Mouse (Mus musculus): ENCODE measurements at regions not wholly inside any gene's neighbourhood (a gene's known extent, or its start where the extent isn't known, plus 50 kb on each side); places are given as distances from the start of the nearest gene placed in this dataset.

- ATAC-seq (ENCODE audit: insufficient read depth) = no peak
- Histone ChIP-seq H3K4me2 (ENCODE audit: low read depth) (no peak overlapping the region), H3K4me1 (replicated peaks; ENCODE audit: control insufficient read depth in 2 of 2, insufficient read depth in 2 of 2, low read length in 1 of 2) (0 out of 4 replicates have a peak, but pooled peaks cover 0 to 3% of the 10 kb centered on the region in 2 experiments), H3K36me3 (replicated peaks; ENCODE audit: control insufficient read depth, insufficient read depth, low read depth) (no peaks in the 10 kb centered on the region), H3K9me3 (ENCODE audit: control insufficient read depth, low read length) (no peaks in the 10 kb centered on the region), H3K27ac (no peak overlapping the region), H3K27me3 (ENCODE audit: control insufficient read depth, insufficient read depth, low read length) (no peaks in the 10 kb centered on the region), H3K9ac (replicated peaks) (no peak overlapping the region), H3K4me3 (ENCODE audit: insufficient read depth in 1 of 2, low read depth in 2 of 2, low read length in 2 of 2) (no peak overlapping the region)
- TF ChIP-seq CTCF (IDR thresholded peaks at IDR 0.05; ENCODE audit: low read depth) (no peak), EP300 (IDR thresholded peaks at IDR 0.05; ENCODE audit: low read depth) (no peak)
- DNase-seq (ENCODE audit: low read depth in 3 of 3, low spot score in 3 of 3) = no peak
These were observed 75.0 kb downstream of the Lbh start for GRCm38 (mm10) chr17:72993134-72993533.

- H3K9ac ChIP-seq (replicated peaks) = no peak overlapping the region
- no peak overlapping the region for H3K4me2 ChIP-seq (ENCODE audit: low read depth)
- H3K4me3 ChIP-seq (ENCODE audit: insufficient read depth in 1 of 2, low read depth in 2 of 2, low read length in 2 of 2) = no peak overlapping the region
- H3K36me3 ChIP-seq (replicated peaks; ENCODE audit: control insufficient read depth, insufficient read depth, low read depth) = no peaks in the 10 kb centered on the region
- TF ChIP-seq EP300 (IDR thresholded peaks at IDR 0.05; ENCODE audit: low read depth) (no peak), CTCF (IDR thresholded peaks at IDR 0.05; ENCODE audit: low read depth) (no peak)
- no peaks in the 10 kb centered on the region for H3K27me3 ChIP-seq (ENCODE audit: control insufficient read depth, insufficient read depth, low read length)
- no peak overlapping the region for H3K27ac ChIP-seq
- H3K9me3 ChIP-seq (ENCODE audit: control insufficient read depth, low read length) = no peaks in the 10 kb centered on the region
- DNase-seq (ENCODE audit: low read depth in 3 of 3, low spot score in 3 of 3) (no peak), ATAC-seq (ENCODE audit: insufficient read depth) (no peak)
- 0 out of 4 replicates have a peak, but pooled peaks cover 0 to 3% of the 10 kb centered on the region in 2 experiments for H3K4me1 ChIP-seq (replicated peaks; ENCODE audit: control insufficient read depth in 2 of 2, insufficient read depth in 2 of 2, low read length in 1 of 2)
- WGBS (ENCODE audit: insufficient replicate concordance) = 65% methylated on average over 7 of the region's 7 CpGs
These were observed 75.5 kb downstream of the Lbh start for GRCm38 (mm10) chr17:72993626-72994025.

- no peak for DNase-seq (ENCODE audit: low read depth in 3 of 3, low spot score in 3 of 3)
These were observed 78.4 kb downstream of the Lbh start for GRCm38 (mm10) chr17:72996539-72996938.

GRCm38 (mm10) chr17:72997301-72997921 lies 79.3 kb downstream of the Lbh start:
- ATAC-seq (ENCODE audit: insufficient read depth) = no peak
- 0 out of 4 replicates have a peak, but pooled peaks cover 0 to 3% of the 10 kb centered on the region in 2 experiments for H3K4me1 ChIP-seq (replicated peaks; ENCODE audit: control insufficient read depth in 2 of 2, insufficient read depth in 2 of 2, low read length in 1 of 2)
- H3K9ac ChIP-seq (replicated peaks) = no peak overlapping the region
- no peak for DNase-seq (ENCODE audit: low read depth in 3 of 3, low spot score in 3 of 3)
- TF ChIP-seq EP300 (IDR thresholded peaks at IDR 0.05; ENCODE audit: low read depth) (no peak), CTCF (IDR thresholded peaks at IDR 0.05; ENCODE audit: low read depth) (no peak)
- no peak overlapping the region for H3K4me2 ChIP-seq (ENCODE audit: low read depth)
- H3K27me3 ChIP-seq (ENCODE audit: control insufficient read depth, insufficient read depth, low read length) = no peaks in the 10 kb centered on the region
- WGBS (ENCODE audit: insufficient replicate concordance) = 23% methylated on average over 5 of the region's 5 CpGs
- no peaks in the 10 kb centered on the region for H3K9me3 ChIP-seq (ENCODE audit: control insufficient read depth, low read length)
- no peak overlapping the region for H3K27ac ChIP-seq
- H3K4me3 ChIP-seq (ENCODE audit: insufficient read depth in 1 of 2, low read depth in 2 of 2, low read length in 2 of 2) = no peak overlapping the region
- H3K36me3 ChIP-seq (replicated peaks; ENCODE audit: control insufficient read depth, insufficient read depth, low read depth) = no peaks in the 10 kb centered on the region

More at GRCm38 (mm10) chr17:72996539-72996938, 78.4 kb downstream of the Lbh start:
- Histone ChIP-seq H3K36me3 (replicated peaks; ENCODE audit: control insufficient read depth, insufficient read depth, low read depth) (no peaks in the 10 kb centered on the region), H3K27ac (no peak overlapping the region), H3K9me3 (ENCODE audit: control insufficient read depth, low read length) (no peaks in the 10 kb centered on the region), H3K4me3 (ENCODE audit: insufficient read depth in 1 of 2, low read depth in 2 of 2, low read length in 2 of 2) (no peak overlapping the region), H3K4me1 (replicated peaks; ENCODE audit: control insufficient read depth in 2 of 2, insufficient read depth in 2 of 2, low read length in 1 of 2) (0 out of 4 replicates have a peak, but pooled peaks cover 0 to 3% of the 10 kb centered on the region in 2 experiments), H3K4me2 (ENCODE audit: low read depth) (no peak overlapping the region), H3K27me3 (ENCODE audit: control insufficient read depth, insufficient read depth, low read length) (no peaks in the 10 kb centered on the region), H3K9ac (replicated peaks) (no peak overlapping the region)
- no peak for TF ChIP-seq CTCF (IDR thresholded peaks at IDR 0.05; ENCODE audit: low read depth)
- no peak for TF ChIP-seq EP300 (IDR thresholded peaks at IDR 0.05; ENCODE audit: low read depth)
- ATAC-seq (ENCODE audit: insufficient read depth) = no peak
- 32% methylated on average over 7 of the region's 7 CpGs for WGBS (ENCODE audit: insufficient replicate concordance)

GRCm38 (mm10) chr17:73005100-73005499 lies 87.0 kb downstream of the Lbh start:
- no peaks in the 10 kb centered on the region for H3K9me3 ChIP-seq (ENCODE audit: control insufficient read depth, low read length)
- ATAC-seq (ENCODE audit: insufficient read depth) = no peak
- H3K4me1 ChIP-seq (replicated peaks; ENCODE audit: control insufficient read depth in 2 of 2, insufficient read depth in 2 of 2, low read length in 1 of 2) = no peaks in the 10 kb centered on the region
- no peak overlapping the region for H3K4me2 ChIP-seq (ENCODE audit: low read depth)
- H3K36me3 ChIP-seq (replicated peaks; ENCODE audit: control insufficient read depth, insufficient read depth, low read depth) = no peaks in the 10 kb centered on the region
- H3K27me3 ChIP-seq (ENCODE audit: control insufficient read depth, insufficient read depth, low read length) = no peaks in the 10 kb centered on the region
- no peak overlapping the region for H3K27ac ChIP-seq
- DNase-seq (ENCODE audit: low read depth in 3 of 3, low spot score in 3 of 3) = no peak
- TF ChIP-seq EP300 (IDR thresholded peaks at IDR 0.05; ENCODE audit: low read depth) = no peak
- no peak for TF ChIP-seq CTCF (IDR thresholded peaks at IDR 0.05; ENCODE audit: low read depth)
- H3K4me3 ChIP-seq (ENCODE audit: insufficient read depth in 1 of 2, low read depth in 2 of 2, low read length in 2 of 2) = no peak overlapping the region
- 35% methylated on average over 9 of the region's 9 CpGs for WGBS (ENCODE audit: insufficient replicate concordance)
- no peak overlapping the region for H3K9ac ChIP-seq (replicated peaks)
